Mouse (Mus musculus) cerebellum, adult 2 months (tissue): ENCODE measurements around the gene Cradd.

ENCODE experiments used
- CTCF ChIP-seq: fragments of 200-500 bp; IDR thresholded peaks from 2 replicates; pipeline ENCODE4 v1.5.1; 2011; ENCODE audit warnings: low read depth, mild to moderate bottlenecking, control low read depth, low read length, moderate library complexity, borderline replicate concordance; ENCODE audit not compliant: insufficient read depth
- POLR2A ChIP-seq: fragments of 200-500 bp; IDR thresholded peaks from 2 replicates; pipeline ENCODE4 v1.6.1; 2011; ENCODE audit warnings: low read length, control low read depth, borderline replicate concordance; ENCODE audit not compliant: insufficient read depth

- TF ChIP-seq CTCF (no peak), POLR2A (no peak)
Observed at GRCm38 (mm10) chr10:95336781-95337544, 13.0 kb upstream of the Cradd start.
